Mouse (Mus musculus): ENCODE measurements around the gene Cpvl. TPM values are rescaled to one million over a fixed set of nuclear protein-coding genes. Genes with fewer than 3 reads are reported as not detected.
A peak's percentile ranks its signal among the peaks of the same experiment; 100 is the strongest.

The Cpvl gene
- polyA plus RNA-seq, 1 experiment from 2014 or later = not detected

DNA sequence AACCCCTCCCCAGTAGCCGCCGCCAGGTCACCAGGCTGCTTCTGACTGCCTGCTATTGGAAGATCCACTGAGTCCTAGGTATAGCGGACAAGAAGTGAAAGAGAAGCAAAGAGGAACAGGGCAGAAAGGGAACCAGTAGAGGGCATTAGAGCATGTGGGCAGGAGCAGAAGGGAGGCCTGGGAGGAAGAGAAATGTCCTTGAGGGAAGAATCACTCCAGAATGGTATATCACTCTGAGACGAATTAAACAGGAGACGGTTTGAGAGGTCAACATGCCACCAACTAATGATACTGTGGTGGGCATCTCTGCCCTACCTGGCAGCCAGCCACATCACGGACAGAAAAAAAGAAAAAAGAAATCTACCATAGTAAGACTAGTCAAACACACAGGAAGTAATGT lies 9.9 kb downstream of the Cpvl start:
- Histone ChIP-seq H3K27me3 (no peaks in the 10 kb centered on the region), H3K4me1 (replicated peaks) (peaks cover 42% of the 10 kb centered on the region), H3K9ac (no peak overlapping the region), H3K27ac (replicated peaks) (no peak overlapping the region), H3K4me3 (no peak overlapping the region), H3K9me3 (no peaks in the 10 kb centered on the region), H3K4me2 (no peak overlapping the region), H3K36me3 (no peaks in the 10 kb centered on the region)
- WGBS = 89% methylated on average over 6 of the region's 6 CpGs
- no peak for ATAC-seq (ENCODE audit: low read depth)

DNA sequence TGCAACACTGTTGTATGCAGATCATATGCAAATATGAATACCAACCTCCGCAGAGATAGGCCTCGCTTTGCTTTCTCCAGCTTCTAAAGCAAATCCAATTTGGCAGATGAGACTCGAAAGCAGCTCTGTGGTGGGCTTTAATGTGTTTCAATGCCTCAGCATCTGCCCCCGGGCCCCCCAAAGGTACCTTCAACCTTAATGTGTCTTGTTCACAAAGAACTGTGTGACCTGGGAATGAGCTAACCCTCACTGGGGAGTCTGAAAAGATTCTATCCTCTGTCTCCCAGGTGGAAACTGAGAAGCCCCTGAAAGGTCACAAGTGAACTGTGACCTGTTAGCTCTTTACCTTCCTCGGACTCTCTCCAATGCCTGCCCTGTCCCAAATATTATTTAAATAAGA lies 11.9 kb downstream of the Cpvl start:
- WGBS = 61% methylated on average over 5 of the region's 5 CpGs

DNA sequence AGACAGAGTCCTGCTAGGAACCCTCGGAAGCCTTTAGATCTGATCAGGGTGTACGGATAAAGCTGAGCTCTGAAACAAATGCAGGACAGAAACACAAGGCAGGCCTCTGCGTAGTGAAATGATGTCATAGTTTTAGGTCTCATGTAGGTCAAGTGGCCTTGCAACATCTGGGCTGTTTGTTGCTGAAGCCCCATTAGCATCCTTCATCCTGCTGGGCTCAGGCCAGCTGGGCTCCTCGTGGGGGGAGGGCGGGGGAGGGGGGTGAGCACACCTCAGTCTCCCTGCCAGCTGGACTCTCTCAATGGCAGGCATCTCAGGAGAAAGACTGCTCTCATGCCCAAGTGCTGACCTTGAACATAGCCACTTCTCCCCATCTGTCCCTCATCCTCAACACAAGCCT lies 12.6 kb downstream of the Cpvl start:
- Histone ChIP-seq H3K9ac (no peak overlapping the region), H3K4me3 (no peak overlapping the region), H3K4me1 (replicated peaks) (peaks cover 20% of the 10 kb centered on the region; the same call in 1 of the 2 replicates), H3K9me3 (no peaks in the 10 kb centered on the region), H3K36me3 (no peaks in the 10 kb centered on the region), H3K27me3 (no peaks in the 10 kb centered on the region), H3K4me2 (no peak overlapping the region), H3K27ac (replicated peaks) (no peak overlapping the region)
- 30% methylated on average over 5 of the region's 5 CpGs for WGBS
- no peak for ATAC-seq (ENCODE audit: low read depth)

More for the DNA sequence above, 11.9 kb downstream of the Cpvl start:
- no peak overlapping the region for H3K4me2 ChIP-seq
- no peaks in the 10 kb centered on the region for H3K36me3 ChIP-seq
- no peaks in the 10 kb centered on the region for H3K27me3 ChIP-seq
- H3K9ac ChIP-seq = no peak overlapping the region
- no peak overlapping the region for H3K4me3 ChIP-seq
- H3K27ac ChIP-seq (replicated peaks) = no peak overlapping the region
- ATAC-seq (ENCODE audit: low read depth) = no peak
- H3K4me1 ChIP-seq (replicated peaks) = peaks cover 26% of the 10 kb centered on the region
- H3K9me3 ChIP-seq = no peaks in the 10 kb centered on the region

DNA sequence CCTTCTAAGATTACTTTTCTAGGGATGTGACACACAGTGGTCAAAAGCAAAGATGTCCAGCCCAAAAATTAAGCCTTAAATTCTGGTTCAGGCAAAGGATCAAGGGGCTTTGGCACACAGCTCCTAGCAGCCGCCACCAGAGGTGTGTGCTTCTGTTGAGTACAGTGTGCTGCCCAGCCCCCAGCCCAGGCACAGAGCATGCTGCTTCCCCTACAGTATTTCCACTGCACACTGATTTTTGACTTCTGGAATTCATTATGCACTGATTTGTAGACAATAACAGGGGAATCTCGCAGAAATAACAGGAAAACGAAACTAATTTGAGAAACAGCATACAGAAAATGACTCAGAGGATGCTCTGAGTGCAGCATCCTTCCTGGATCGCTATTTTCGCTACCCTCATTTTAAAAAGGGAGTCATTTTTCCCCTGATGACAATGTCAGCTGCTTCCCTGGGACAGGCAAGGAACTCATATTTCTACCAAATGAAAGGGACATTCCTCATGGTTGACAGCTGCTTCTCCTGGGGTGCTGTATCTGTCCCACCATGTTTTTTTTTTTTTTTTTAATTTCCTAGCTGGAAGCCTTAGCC lies 14.5 kb downstream of the Cpvl start:
- Histone ChIP-seq H3K27ac (replicated peaks) (no peak overlapping the region), H3K4me3 (no peak overlapping the region), H3K4me2 (no peak overlapping the region), H3K4me1 (replicated peaks) (peaks cover 16% of the 10 kb centered on the region; the same call in 1 of the 2 replicates), H3K9me3 (no peaks in the 10 kb centered on the region), H3K9ac (no peak overlapping the region), H3K36me3 (no peaks in the 10 kb centered on the region), H3K27me3 (no peaks in the 10 kb centered on the region)
- ATAC-seq (ENCODE audit: low read depth) = no peak
- 70% methylated on average over 5 of the region's 5 CpGs for WGBS

DNA sequence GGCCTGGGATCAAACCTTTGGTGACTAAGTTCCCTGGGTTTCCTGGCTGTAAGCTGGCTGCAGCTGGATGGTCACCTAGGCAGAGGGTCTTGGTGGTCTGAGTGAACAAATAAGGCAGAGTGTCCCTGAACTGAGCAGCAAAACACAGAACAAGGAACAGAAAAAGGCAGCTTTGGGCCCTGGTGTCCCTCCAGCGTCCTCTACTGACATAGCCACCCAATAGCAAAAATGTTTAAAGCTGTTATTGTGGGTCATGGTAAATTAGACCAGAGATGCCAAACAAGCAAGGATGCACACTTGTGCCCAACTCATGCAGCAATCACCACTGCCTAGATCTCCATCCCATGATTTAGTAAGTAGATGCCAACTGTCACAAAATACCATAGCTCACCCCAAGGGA lies 16.5 kb downstream of the Cpvl start:
- Histone ChIP-seq H3K9me3 (no peaks in the 10 kb centered on the region), H3K9ac (no peak overlapping the region), H3K27ac (replicated peaks) (no peak overlapping the region), H3K36me3 (no peaks in the 10 kb centered on the region), H3K4me1 (replicated peaks) (peaks cover 14% of the 10 kb centered on the region; the same call in 1 of the 2 replicates), H3K4me3 (no peak overlapping the region), H3K4me2 (no peak overlapping the region), H3K27me3 (no peaks in the 10 kb centered on the region)
- WGBS = 91% methylated on average over 1 of the region's 1 CpGs
- no peak for ATAC-seq (ENCODE audit: low read depth)

DNA sequence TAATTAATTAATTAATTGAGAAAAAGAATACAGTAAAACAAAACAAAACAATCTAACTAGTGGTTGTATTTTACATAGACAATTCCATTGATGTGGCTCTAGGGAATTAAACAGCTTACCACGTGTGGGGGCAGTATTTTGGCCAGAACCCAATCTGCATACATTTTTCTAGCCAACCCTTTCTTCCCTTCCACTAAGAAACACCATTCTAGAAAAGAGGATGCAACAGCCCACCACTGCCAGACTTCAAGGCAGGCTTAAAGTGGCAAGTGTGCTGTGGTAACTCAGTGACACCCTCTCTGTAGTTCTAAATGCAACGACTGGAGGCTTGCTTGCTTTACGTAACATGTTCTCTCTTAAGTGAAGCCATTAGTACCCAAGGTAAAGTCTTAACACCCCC lies 18.6 kb downstream of the Cpvl start:
- no peak overlapping the region for H3K4me2 ChIP-seq
- H3K4me3 ChIP-seq = no peak overlapping the region
- H3K4me1 ChIP-seq (replicated peaks) = peaks cover 4% of the 10 kb centered on the region; the same call in 1 of the 2 replicates
- H3K27me3 ChIP-seq = 0 out of 2 replicates have a peak, but pooled peaks cover 3% of the 10 kb centered on the region
- H3K36me3 ChIP-seq = no peaks in the 10 kb centered on the region
- no peak overlapping the region for H3K9ac ChIP-seq
- WGBS = 66% methylated on average over 3 of the region's 3 CpGs
- H3K27ac ChIP-seq (replicated peaks) = no peak overlapping the region
- no peaks in the 10 kb centered on the region for H3K9me3 ChIP-seq
- no peak for ATAC-seq (ENCODE audit: low read depth)

- Histone ChIP-seq H3K9ac (no peak overlapping the region), H3K36me3 (no peaks in the 10 kb centered on the region), H3K4me1 (replicated peaks) (no peaks in the 10 kb centered on the region; the same call in 1 of the 2 replicates), H3K27me3 (0 out of 2 replicates have a peak, but pooled peaks cover 3% of the 10 kb centered on the region), H3K27ac (replicated peaks) (no peak overlapping the region), H3K4me2 (peak overlapping the region; percentile 31), H3K4me3 (no peak overlapping the region), H3K9me3 (no peaks in the 10 kb centered on the region)
- peak; percentile 71 for ATAC-seq (ENCODE audit: low read depth)
- WGBS = 13% methylated on average over 7 of the region's 7 CpGs
Observed at GRCm38 (mm10) chr6:53958321-53958720, 20.1 kb downstream of the Cpvl start.

- H3K27ac ChIP-seq (replicated peaks) = no peak overlapping the region
- H3K27me3 ChIP-seq = 0 out of 2 replicates have a peak, but pooled peaks cover 3% of the 10 kb centered on the region
- H3K4me1 ChIP-seq (replicated peaks) = peaks cover 1% of the 10 kb centered on the region; the same call in 1 of the 2 replicates
- no peak overlapping the region for H3K4me2 ChIP-seq
- no peak overlapping the region for H3K9ac ChIP-seq
- H3K9me3 ChIP-seq = no peaks in the 10 kb centered on the region
- no peak overlapping the region for H3K4me3 ChIP-seq
- ATAC-seq (ENCODE audit: low read depth) = no peak
- no peaks in the 10 kb centered on the region for H3K36me3 ChIP-seq
- WGBS = 86% methylated on average over 4 of the region's 4 CpGs
Observed at GRCm38 (mm10) chr6:53956513-53956912, 22.0 kb downstream of the Cpvl start.

GRCm38 (mm10) chr6:53955846-53956245 lies 22.6 kb downstream of the Cpvl start:
- no peak overlapping the region for H3K4me3 ChIP-seq
- H3K9ac ChIP-seq = no peak overlapping the region
- no peaks in the 10 kb centered on the region for H3K36me3 ChIP-seq
- no peak for ATAC-seq (ENCODE audit: low read depth)
- H3K27ac ChIP-seq (replicated peaks) = no peak overlapping the region
- no peak overlapping the region for H3K4me2 ChIP-seq
- H3K4me1 ChIP-seq (replicated peaks) = peaks cover 8% of the 10 kb centered on the region
- 0 out of 2 replicates have a peak, but pooled peaks cover 3% of the 10 kb centered on the region for H3K27me3 ChIP-seq
- H3K9me3 ChIP-seq = no peaks in the 10 kb centered on the region
- 86% methylated on average over 2 of the region's 2 CpGs for WGBS

DNA sequence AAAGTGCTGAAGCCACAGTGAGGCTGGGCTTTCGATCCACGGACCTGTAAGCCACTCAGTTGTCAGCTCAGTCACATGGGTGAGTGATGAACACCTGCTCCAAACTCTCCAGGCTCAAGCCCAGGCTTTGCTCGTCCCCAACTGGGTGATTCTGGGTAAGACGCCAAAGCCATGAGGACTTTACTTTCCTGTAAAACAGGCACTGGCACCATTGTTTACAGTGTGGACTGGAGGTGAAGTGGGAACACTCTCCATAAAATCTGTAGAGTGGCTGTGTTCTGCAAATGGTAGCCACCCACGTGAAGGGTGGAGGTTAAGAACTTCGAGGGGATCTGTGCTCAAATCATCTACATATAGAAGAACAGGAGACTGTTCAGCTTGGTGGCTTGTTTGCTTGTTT lies 23.2 kb downstream of the Cpvl start:
- H3K36me3 ChIP-seq = no peaks in the 10 kb centered on the region
- H3K9me3 ChIP-seq = no peaks in the 10 kb centered on the region
- 0 out of 2 replicates have a peak, but pooled peaks cover 3% of the 10 kb centered on the region for H3K27me3 ChIP-seq
- H3K4me3 ChIP-seq = no peak overlapping the region
- no peak for ATAC-seq (ENCODE audit: low read depth)
- WGBS = 78% methylated on average over 6 of the region's 6 CpGs
- H3K27ac ChIP-seq (replicated peaks) = no peak overlapping the region
- H3K4me1 ChIP-seq (replicated peaks) = peaks cover 14% of the 10 kb centered on the region
- H3K4me2 ChIP-seq = no peak overlapping the region
- no peak overlapping the region for H3K9ac ChIP-seq

DNA sequence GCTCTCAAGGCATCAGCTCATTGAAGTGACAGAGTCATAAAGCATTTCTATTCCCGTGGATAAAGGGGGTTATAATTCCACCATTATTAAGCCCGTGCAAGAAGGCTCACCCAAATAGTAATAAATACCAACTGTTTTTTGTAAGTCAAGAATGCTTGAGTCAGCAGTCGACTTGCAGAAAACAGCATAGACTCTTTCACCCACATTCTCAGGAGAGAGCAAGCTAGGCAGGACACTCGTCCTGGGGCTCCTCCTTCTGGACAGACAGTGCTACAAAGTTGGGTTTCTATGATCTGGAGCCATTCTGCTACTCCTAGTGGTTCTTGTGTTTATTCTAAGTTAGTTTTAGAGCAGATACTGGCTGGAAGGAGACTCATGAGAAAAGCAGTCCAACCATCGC lies 24.4 kb downstream of the Cpvl start:
- H3K4me3 ChIP-seq = no peak overlapping the region
- peaks cover 19% of the 10 kb centered on the region for H3K4me1 ChIP-seq (replicated peaks)
- H3K4me2 ChIP-seq = no peak overlapping the region
- 26% methylated on average over 5 of the region's 5 CpGs for WGBS
- no peak overlapping the region for H3K9ac ChIP-seq
- ATAC-seq (ENCODE audit: low read depth) = no peak
- 0 out of 2 replicates have a peak, but pooled peaks cover 3% of the 10 kb centered on the region for H3K27me3 ChIP-seq
- H3K27ac ChIP-seq (replicated peaks) = no peak overlapping the region
- H3K9me3 ChIP-seq = no peaks in the 10 kb centered on the region
- no peaks in the 10 kb centered on the region for H3K36me3 ChIP-seq

GRCm38 (mm10) chr6:53953348-53953747 lies 25.1 kb downstream of the Cpvl start:
- 86% methylated on average over 6 of the region's 6 CpGs for WGBS
- Histone ChIP-seq H3K4me3 (no peak overlapping the region), H3K4me1 (replicated peaks) (peaks cover 19% of the 10 kb centered on the region), H3K36me3 (no peaks in the 10 kb centered on the region), H3K9ac (no peak overlapping the region), H3K4me2 (no peak overlapping the region), H3K9me3 (no peaks in the 10 kb centered on the region), H3K27me3 (0 out of 2 replicates have a peak, but pooled peaks cover 3% of the 10 kb centered on the region), H3K27ac (replicated peaks) (no peak overlapping the region)
- no peak for ATAC-seq (ENCODE audit: low read depth)

- no peak for ATAC-seq (ENCODE audit: low read depth)
- Histone ChIP-seq H3K27ac (replicated peaks) (no peak overlapping the region), H3K4me3 (no peak overlapping the region), H3K4me2 (no peak overlapping the region), H3K4me1 (replicated peaks) (peaks cover 19% of the 10 kb centered on the region), H3K36me3 (no peaks in the 10 kb centered on the region), H3K27me3 (no peaks in the 10 kb centered on the region), H3K9me3 (no peaks in the 10 kb centered on the region), H3K9ac (no peak overlapping the region)
- 69% methylated on average over 4 of the region's 4 CpGs for WGBS
Observed at GRCm38 (mm10) chr6:53951421-53951820, 27.1 kb downstream of the Cpvl start.

Measured in neural tube, embryonic 13.5 days (tissue).